Mouse (Mus musculus) limb, embryonic 12.5 days (tissue): ENCODE measurements around the gene Gm20823. TPM values are rescaled to one million over a fixed set of nuclear protein-coding genes. Genes with fewer than 3 reads are reported as not detected.
"Not testable (repeated sequence)": the region's sequence is repeated elsewhere in the genome, so short reads cannot be mapped to it uniquely, and the experiment has no call there.

Experiments
- ATAC-seq: fragments of 200-750 bp; cut with Nextera tagmentation; 2 replicates; pipeline ENCODE4 v1.8.0; 2017; ENCODE audit warnings: low read depth, moderate TSS enrichment; ENCODE audit not compliant: insufficient number of reproducible peaks, insufficient read depth, low FRiP score, low TSS enrichment
- H3K27ac ChIP-seq: fragments of 300-500 bp; sonication (generic); 2 replicates; pipeline ENCODE4 v1.5.1; 2016; ENCODE audit warnings: mild to moderate bottlenecking, moderate library complexity
- H3K27me3 ChIP-seq: fragments of 300-500 bp; sonication (generic); 2 replicates; pipeline ENCODE4 v1.6.1; 2016; ENCODE audit warnings: mild to moderate bottlenecking, moderate library complexity
- H3K36me3 ChIP-seq: fragments of 300-500 bp; sonication (generic); 2 replicates; pipeline ENCODE4 v1.6.1; 2016; ENCODE audit warnings: mild to moderate bottlenecking, moderate library complexity
- H3K4me1 ChIP-seq: fragments of 300-500 bp; sonication (generic); replicated peaks from 2 replicates; pipeline ENCODE4 v1.6.1; 2016
- H3K4me2 ChIP-seq: fragments of 300-500 bp; sonication (generic); 2 replicates; pipeline ENCODE4 v1.6.1; 2016; ENCODE audit warnings: mild to moderate bottlenecking, moderate library complexity
- H3K4me3 ChIP-seq: fragments of 300-500 bp; sonication (generic); replicated peaks from 2 replicates; pipeline ENCODE4 v1.5.1; 2016; ENCODE audit warnings: mild to moderate bottlenecking
- H3K9ac ChIP-seq: fragments of 300-500 bp; sonication (generic); replicated peaks from 2 replicates; pipeline ENCODE4 v1.6.1; 2016; ENCODE audit warnings: mild to moderate bottlenecking, moderate library complexity
- H3K9me3 ChIP-seq: fragments of 300-500 bp; sonication (generic); 2 replicates; pipeline ENCODE4 v1.6.1; 2016; ENCODE audit warnings: mild to moderate bottlenecking, moderate library complexity
- WGBS: fragments of 180-500 bp; shearing (Covaris S2); methylation state at CpG from one replicate; pipeline ENCODE4 v1.1.7; 2016; 5-methylcytosine and 5-hydroxymethylcytosine counted together
- polyA plus RNA-seq: library from polyadenylated mRNA; unstranded; fragments of >200 nt; fragmentation: Nextera tagmentation; extraction: Ambion mirVana; gene quantifications from 2 replicates; pipeline ENCODE4 v1.2.1, GENCODE M21; 2016

Gm20823 gene
- not detected in 2 replicates for polyA plus RNA-seq

DNA sequence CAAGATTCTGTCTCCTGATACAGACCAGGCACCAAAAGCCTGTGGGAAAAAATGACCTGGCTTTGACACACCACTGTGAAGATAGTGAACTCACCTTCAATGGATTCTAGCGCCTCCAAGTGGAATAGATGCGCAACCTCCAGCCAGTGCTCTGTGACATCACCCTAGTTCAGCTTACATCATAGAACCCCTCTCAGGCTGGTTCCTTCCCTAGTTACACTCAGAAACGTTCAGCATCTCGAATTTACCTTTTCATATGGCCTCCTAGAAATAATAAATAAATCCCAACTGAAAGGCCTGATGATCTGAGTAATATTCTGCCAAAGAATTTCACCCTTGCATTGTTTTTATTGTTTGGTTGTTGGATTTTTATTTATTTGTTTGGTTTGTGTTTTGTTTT lies at the start of gene Gm20823:
Gene Gm20823, minus strand, starts transcription at position 101 of the 400 bp plus-strand sequence.
- no CpG with 5 or more reads among the region's 4 CpGs for WGBS
- not testable (repeated sequence) for H3K27me3 ChIP-seq, H3K9me3 ChIP-seq, H3K27ac ChIP-seq, H3K4me3 ChIP-seq, H3K9ac ChIP-seq, ATAC-seq, H3K36me3 ChIP-seq, H3K4me1 ChIP-seq, H3K4me2 ChIP-seq
